Mouse (Mus musculus): ENCODE data around the gene Olfr794. TPM values are rescaled to one million over a fixed set of nuclear protein-coding genes. Genes with fewer than 3 reads are reported as not detected.

Gene Olfr794
- polyA plus RNA-seq (2012; ENCODE audit: insufficient read depth, insufficient read length, low replicate concordance, missing spikeins) = not detected in 2 replicates

DNA sequence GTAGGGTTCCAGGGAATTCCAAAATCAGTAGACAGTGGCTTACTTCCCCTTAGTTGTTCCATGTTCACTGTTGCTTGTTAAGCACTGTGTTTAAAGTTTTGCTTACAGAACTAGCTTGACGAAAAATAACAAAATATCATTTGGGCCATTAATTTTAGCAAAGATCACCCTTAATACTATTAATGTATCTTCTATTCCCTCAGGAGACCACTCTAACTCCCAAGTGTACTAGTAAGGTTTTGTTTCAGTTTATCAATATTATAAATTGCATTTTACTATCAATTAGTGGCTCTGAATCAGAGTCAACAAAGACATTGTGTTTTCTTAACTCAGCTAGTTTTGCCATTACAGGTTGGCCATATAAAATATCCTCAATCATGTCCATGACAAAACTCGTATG lies at the start of gene Olfr794:
Gene Olfr794 (plus strand): TSS at position 301 of the 400 bp plus-strand sequence.
- no peak within 1 kb of the TSS for H3K27ac ChIP-seq (ENCODE audit: insufficient read depth, low read depth, low read length)
- 78% methylated on average over 2 of the region's 2 CpGs for WGBS
- no peaks in the 10 kb centered on the region for H3K4me1 ChIP-seq (ENCODE audit: control insufficient read depth, insufficient read depth, low read length)
- H3K4me3 ChIP-seq (ENCODE audit: insufficient read depth, low read depth, low read length) = no peak within 1 kb of the TSS
- TF ChIP-seq POLR2A (IDR thresholded peaks at IDR 0.05; ENCODE audit: insufficient read depth, low read depth, low read length) (no peak), CTCF (IDR thresholded peaks at IDR 0.05; ENCODE audit: insufficient read depth, low read depth, low read length) (no peak)

DNA sequence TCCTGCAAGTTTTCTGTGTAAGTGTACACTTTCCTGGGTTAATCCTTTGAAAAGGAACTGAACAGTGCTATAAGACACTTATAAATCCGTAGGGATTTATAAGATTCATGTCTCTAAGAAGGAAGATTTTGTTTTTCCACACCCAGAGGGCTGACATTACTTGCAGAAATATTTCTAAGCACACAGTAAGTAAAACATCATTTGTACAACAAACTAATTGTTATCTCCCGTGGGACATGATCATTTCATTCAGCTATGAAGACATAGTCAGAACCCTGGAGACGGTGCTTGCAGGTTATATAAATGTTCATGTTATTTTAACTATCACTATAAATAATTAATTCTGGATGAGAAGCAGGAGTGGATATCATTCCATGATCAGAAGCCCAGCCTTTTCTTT lies 46.0 kb upstream of the Olfr794 start, which contains the start of gene Olfr791:
Gene Olfr791 (plus strand): TSS at position 301 of the 400 bp plus-strand sequence.
- TF ChIP-seq POLR2A (IDR thresholded peaks at IDR 0.05; ENCODE audit: insufficient read depth, low read depth, low read length) (no peak), CTCF (IDR thresholded peaks at IDR 0.05; ENCODE audit: insufficient read depth, low read depth, low read length) (no peak)
- 69% methylated on average over 3 of the region's 3 CpGs for WGBS
- no peak within 1 kb of the TSS for H3K4me3 ChIP-seq (ENCODE audit: insufficient read depth, low read depth, low read length)

DNA sequence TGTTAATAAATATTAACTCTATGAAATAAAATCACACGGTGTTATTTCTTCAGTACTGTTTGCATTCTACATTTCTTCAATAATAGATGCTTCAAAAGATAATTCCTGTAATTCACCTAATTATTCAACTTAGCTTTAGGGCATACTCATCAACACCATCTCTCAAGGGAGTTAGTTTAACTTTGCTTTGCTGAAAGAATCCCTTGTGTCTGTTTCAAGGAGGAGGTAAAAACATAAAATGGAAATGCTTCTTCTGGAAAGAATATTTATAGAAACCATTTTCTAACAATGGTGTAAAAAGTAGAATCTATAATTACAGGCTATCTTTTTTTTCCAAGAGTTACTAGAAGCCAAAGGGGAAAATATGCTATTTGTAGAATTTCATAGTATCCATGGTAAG lies 28.6 kb upstream of the Olfr794 start, which contains the start of gene Olfr792:
Gene Olfr792 (plus strand): TSS at position 301 of the 400 bp plus-strand sequence.
- TF ChIP-seq POLR2A (IDR thresholded peaks at IDR 0.05; ENCODE audit: insufficient read depth, low read depth, low read length) (no peak), CTCF (IDR thresholded peaks at IDR 0.05; ENCODE audit: insufficient read depth, low read depth, low read length) (no peak)
- H3K4me1 ChIP-seq (ENCODE audit: control insufficient read depth, insufficient read depth, low read length) = no peaks in the 10 kb centered on the region
- H3K27ac ChIP-seq (ENCODE audit: insufficient read depth, low read depth, low read length) = no peak within 1 kb of the TSS
- H3K4me3 ChIP-seq (ENCODE audit: insufficient read depth, low read depth, low read length) = no peak within 1 kb of the TSS
- WGBS = 63% methylated on average over 1 of the region's 1 CpGs

More for the DNA sequence above, 46.0 kb upstream of the Olfr794 start, which contains the start of gene Olfr791:
- Histone ChIP-seq H3K27ac (ENCODE audit: insufficient read depth, low read depth, low read length) (no peak within 1 kb of the TSS), H3K4me1 (ENCODE audit: control insufficient read depth, insufficient read depth, low read length) (no peaks in the 10 kb centered on the region)

DNA sequence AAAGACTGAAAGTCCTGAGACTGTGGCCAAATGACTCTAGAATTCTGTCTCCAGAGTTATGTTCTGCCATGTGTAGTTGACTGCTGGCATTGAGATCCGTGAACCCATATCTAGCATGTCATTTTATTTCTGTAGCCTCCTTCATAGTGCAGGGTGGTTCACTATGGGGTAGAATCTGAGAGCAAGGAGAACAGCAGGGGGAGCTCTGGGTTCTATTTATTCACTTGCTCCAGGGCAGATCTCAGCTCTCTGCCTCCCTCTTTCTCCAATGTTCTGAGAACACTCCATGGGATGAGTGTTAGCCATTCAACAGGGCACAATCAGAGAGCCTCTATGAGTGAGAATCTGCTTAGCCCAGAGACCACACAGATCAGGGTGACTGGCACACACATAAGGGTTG lies 18.1 kb upstream of the Olfr794 start:
- H3K4me1 ChIP-seq (ENCODE audit: control insufficient read depth, insufficient read depth, low read length) = no peaks in the 10 kb centered on the region
- H3K4me3 ChIP-seq (ENCODE audit: insufficient read depth, low read depth, low read length) = no peak overlapping the region
- TF ChIP-seq POLR2A (IDR thresholded peaks at IDR 0.05; ENCODE audit: insufficient read depth, low read depth, low read length) = no peak
- TF ChIP-seq CTCF (IDR thresholded peaks at IDR 0.05; ENCODE audit: insufficient read depth, low read depth, low read length) = no peak
- 59% methylated on average over 1 of the region's 1 CpGs for WGBS
- H3K27ac ChIP-seq (ENCODE audit: insufficient read depth, low read depth, low read length) = no peak overlapping the region

DNA sequence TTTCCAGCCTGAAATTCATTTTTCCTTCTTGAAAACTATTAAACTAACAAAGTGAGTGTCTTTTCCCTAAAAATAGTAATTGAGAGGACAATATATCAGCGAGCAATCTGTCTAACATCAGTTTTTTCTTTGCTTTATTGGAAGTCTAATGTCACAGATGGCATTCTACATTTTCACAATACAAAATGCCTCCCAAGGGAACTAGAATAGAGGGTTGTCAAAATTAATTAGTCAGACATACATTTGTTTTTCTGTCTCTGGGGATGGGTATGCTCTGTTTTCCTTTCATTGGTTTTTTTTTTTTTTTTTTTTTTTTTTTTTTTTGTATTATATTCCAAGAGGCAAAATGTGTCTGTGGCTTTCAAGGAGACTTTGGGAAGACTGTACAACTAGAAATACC lies 9.6 kb downstream of the Olfr794 start:
- TF ChIP-seq CTCF (IDR thresholded peaks at IDR 0.05; ENCODE audit: insufficient read depth, low read depth, low read length) (no peak), POLR2A (IDR thresholded peaks at IDR 0.05; ENCODE audit: insufficient read depth, low read depth, low read length) (no peak)
- Histone ChIP-seq H3K4me1 (ENCODE audit: control insufficient read depth, insufficient read depth, low read length) (no peaks in the 10 kb centered on the region), H3K27ac (ENCODE audit: insufficient read depth, low read depth, low read length) (no peak overlapping the region), H3K4me3 (ENCODE audit: insufficient read depth, low read depth, low read length) (no peak overlapping the region)
- WGBS = 64% methylated on average over 1 of the region's 1 CpGs

DNA sequence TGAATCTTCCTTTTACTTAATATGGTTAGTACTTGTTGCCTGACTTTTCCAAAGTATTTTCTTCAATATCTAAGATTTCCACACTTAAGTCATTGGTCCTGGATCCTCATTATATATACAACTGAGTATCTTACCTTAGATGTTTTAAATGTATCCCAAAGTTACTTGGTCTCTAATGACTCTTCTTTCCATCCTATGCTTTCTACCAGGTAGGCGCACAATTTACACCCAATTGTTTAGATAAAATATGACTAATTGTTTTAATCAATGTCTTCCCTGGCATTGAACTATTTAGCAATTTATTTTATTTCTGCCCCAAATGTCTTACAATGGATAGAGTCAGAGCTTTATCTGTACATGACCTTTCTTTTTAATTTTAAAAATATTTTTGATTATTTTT lies 45.0 kb downstream of the Olfr794 start, which contains the start of gene Olfr796:
Gene Olfr796 (minus strand): TSS at position 101 of the 400 bp plus-strand sequence.
- 92% methylated on average over 1 of the region's 1 CpGs for WGBS
- H3K27ac ChIP-seq (ENCODE audit: insufficient read depth, low read depth, low read length) = no peak within 1 kb of the TSS
- H3K4me1 ChIP-seq (ENCODE audit: control insufficient read depth, insufficient read depth, low read length) = no peaks in the 10 kb centered on the region
- no peak within 1 kb of the TSS for H3K4me3 ChIP-seq (ENCODE audit: insufficient read depth, low read depth, low read length)
- TF ChIP-seq CTCF (IDR thresholded peaks at IDR 0.05; ENCODE audit: insufficient read depth, low read depth, low read length) (no peak), POLR2A (IDR thresholded peaks at IDR 0.05; ENCODE audit: insufficient read depth, low read depth, low read length) (no peak)

DNA sequence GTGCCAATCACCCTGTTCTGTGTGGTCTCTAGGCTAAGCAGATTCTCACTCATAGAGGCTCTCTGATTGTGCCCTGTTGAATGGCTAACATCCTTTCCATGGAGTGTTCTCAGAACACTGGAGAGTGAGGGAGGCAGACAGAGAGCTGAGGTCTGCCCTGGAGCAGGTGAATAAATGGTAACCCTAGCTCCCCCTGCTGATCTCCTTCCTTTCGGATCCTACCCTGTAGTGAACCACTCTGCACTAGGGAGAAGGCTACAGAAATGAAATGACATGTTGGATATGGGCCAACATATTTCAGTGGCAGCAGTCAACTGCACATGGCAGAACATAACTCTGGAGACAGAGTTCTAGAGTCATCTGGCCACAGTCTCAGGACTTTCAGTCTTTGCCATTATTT lies 54.3 kb downstream of the Olfr794 start:
- WGBS = 10% methylated on average over 1 of the region's 1 CpGs
- H3K4me1 ChIP-seq (ENCODE audit: control insufficient read depth, insufficient read depth, low read length) = no peaks in the 10 kb centered on the region
- H3K4me3 ChIP-seq (ENCODE audit: insufficient read depth, low read depth, low read length) = no peak overlapping the region
- TF ChIP-seq CTCF (IDR thresholded peaks at IDR 0.05; ENCODE audit: insufficient read depth, low read depth, low read length) (no peak), POLR2A (IDR thresholded peaks at IDR 0.05; ENCODE audit: insufficient read depth, low read depth, low read length) (no peak)
- H3K27ac ChIP-seq (ENCODE audit: insufficient read depth, low read depth, low read length) = no peak overlapping the region

Other genes with a start within 250 kb of the Olfr794 start
- not detected in 2 replicates for gene Olfr780, start 249.5 kb upstream of the Olfr794 start, polyA plus RNA-seq (2012; ENCODE audit: insufficient read depth, insufficient read length, low replicate concordance, missing spikeins)
- gene Olfr781, start 238.8 kb upstream of the Olfr794 start, polyA plus RNA-seq (2012; ENCODE audit: insufficient read depth, insufficient read length, low replicate concordance, missing spikeins) = not detected in 2 replicates
- gene Olfr782, start 218.8 kb upstream of the Olfr794 start, polyA plus RNA-seq (2012; ENCODE audit: insufficient read depth, insufficient read length, low replicate concordance, missing spikeins) = not detected in 2 replicates
- gene Olfr784, start 183.6 kb upstream of the Olfr794 start, polyA plus RNA-seq (2012; ENCODE audit: insufficient read depth, insufficient read length, low replicate concordance, missing spikeins) = not detected in 2 replicates
- gene Olfr785, start 162.2 kb upstream of the Olfr794 start, polyA plus RNA-seq (2012; ENCODE audit: insufficient read depth, insufficient read length, low replicate concordance, missing spikeins) = not detected in 2 replicates
- not detected in 2 replicates for gene Olfr786, start 140.3 kb upstream of the Olfr794 start, polyA plus RNA-seq (2012; ENCODE audit: insufficient read depth, insufficient read length, low replicate concordance, missing spikeins)
- not detected in 2 replicates for gene Olfr787, start 105.8 kb upstream of the Olfr794 start, polyA plus RNA-seq (2012; ENCODE audit: insufficient read depth, insufficient read length, low replicate concordance, missing spikeins)
- gene Olfr788, start 96.7 kb upstream of the Olfr794 start, polyA plus RNA-seq (2012; ENCODE audit: insufficient read depth, insufficient read length, low replicate concordance, missing spikeins) = not detected in 2 replicates
- gene Olfr789, start 82.9 kb upstream of the Olfr794 start, polyA plus RNA-seq (2012; ENCODE audit: insufficient read depth, insufficient read length, low replicate concordance, missing spikeins) = not detected in 2 replicates
- gene Olfr790, start 69.2 kb upstream of the Olfr794 start, polyA plus RNA-seq (2012; ENCODE audit: insufficient read depth, insufficient read length, low replicate concordance, missing spikeins) = not detected in 2 replicates
- not detected in 2 replicates for gene Olfr791, start 45.9 kb upstream of the Olfr794 start, polyA plus RNA-seq (2012; ENCODE audit: insufficient read depth, insufficient read length, low replicate concordance, missing spikeins)
- gene Olfr792, start 28.5 kb upstream of the Olfr794 start, polyA plus RNA-seq (2012; ENCODE audit: insufficient read depth, insufficient read length, low replicate concordance, missing spikeins) = not detected in 2 replicates
- not detected in 2 replicates for gene Olfr796, start 44.9 kb downstream of the Olfr794 start, polyA plus RNA-seq (2012; ENCODE audit: insufficient read depth, insufficient read length, low replicate concordance, missing spikeins)
- not detected in 2 replicates for gene Olfr798, start 60.3 kb downstream of the Olfr794 start, polyA plus RNA-seq (2012; ENCODE audit: insufficient read depth, insufficient read length, low replicate concordance, missing spikeins)
- gene Olfr799, start 69.8 kb downstream of the Olfr794 start, polyA plus RNA-seq (2012; ENCODE audit: insufficient read depth, insufficient read length, low replicate concordance, missing spikeins) = not detected in 2 replicates
- gene Olfr800, start 90.0 kb downstream of the Olfr794 start, polyA plus RNA-seq (2012; ENCODE audit: insufficient read depth, insufficient read length, low replicate concordance, missing spikeins) = not detected in 2 replicates
- not detected in 2 replicates for gene Olfr801, start 106.2 kb downstream of the Olfr794 start, polyA plus RNA-seq (2012; ENCODE audit: insufficient read depth, insufficient read length, low replicate concordance, missing spikeins)
- gene Olfr802, start 120.5 kb downstream of the Olfr794 start, polyA plus RNA-seq (2012; ENCODE audit: insufficient read depth, insufficient read length, low replicate concordance, missing spikeins) = not detected in 2 replicates
- gene Olfr803, start 126.6 kb downstream of the Olfr794 start, polyA plus RNA-seq (2012; ENCODE audit: insufficient read depth, insufficient read length, low replicate concordance, missing spikeins) = not detected in 2 replicates
- gene Olfr804, start 135.6 kb downstream of the Olfr794 start, polyA plus RNA-seq (2012; ENCODE audit: insufficient read depth, insufficient read length, low replicate concordance, missing spikeins) = not detected in 2 replicates
- not detected in 2 replicates for gene Olfr805, start 161.7 kb downstream of the Olfr794 start, polyA plus RNA-seq (2012; ENCODE audit: insufficient read depth, insufficient read length, low replicate concordance, missing spikeins)
- gene Olfr806, start 174.3 kb downstream of the Olfr794 start, polyA plus RNA-seq (2012; ENCODE audit: insufficient read depth, insufficient read length, low replicate concordance, missing spikeins) = not detected in 2 replicates
- not detected in 2 replicates for gene Olfr807, start 190.1 kb downstream of the Olfr794 start, polyA plus RNA-seq (2012; ENCODE audit: insufficient read depth, insufficient read length, low replicate concordance, missing spikeins)
- not detected in 2 replicates for gene Olfr808, start 197.8 kb downstream of the Olfr794 start, polyA plus RNA-seq (2012; ENCODE audit: insufficient read depth, insufficient read length, low replicate concordance, missing spikeins)
- gene Olfr809, start 207.0 kb downstream of the Olfr794 start, polyA plus RNA-seq (2012; ENCODE audit: insufficient read depth, insufficient read length, low replicate concordance, missing spikeins) = not detected in 2 replicates
- not detected in 2 replicates for gene Olfr810, start 227.3 kb downstream of the Olfr794 start, polyA plus RNA-seq (2012; ENCODE audit: insufficient read depth, insufficient read length, low replicate concordance, missing spikeins)
- gene Olfr811, start 236.7 kb downstream of the Olfr794 start, polyA plus RNA-seq (2012; ENCODE audit: insufficient read depth, insufficient read length, low replicate concordance, missing spikeins) = not detected in 2 replicates